Mouse (Mus musculus) heart, embryonic 13.5 days (tissue): ENCODE data around the gene Palm2. TPM values are rescaled to one million over a fixed set of nuclear protein-coding genes. Genes with fewer than 3 reads are reported as not detected.
A peak's percentile ranks its signal among the peaks of the same experiment; 100 is the strongest.

Source experiments
- ATAC-seq: fragments of 200-750 bp; cut with Nextera tagmentation; 2 replicates; pipeline ENCODE4 v1.8.0; 2017; ENCODE audit warnings: moderate TSS enrichment; ENCODE audit not compliant: insufficient number of reproducible peaks, low FRiP score, low TSS enrichment; ENCODE audit errors: extremely low read depth
- H3K27ac ChIP-seq: fragments of 300-500 bp; sonication (generic); replicated peaks from 2 replicates; pipeline ENCODE4 v1.5.1; 2015; ENCODE audit warnings: moderate library complexity, mild to moderate bottlenecking, inconsistent platforms
- H3K27me3 ChIP-seq: fragments of 300-500 bp; sonication (generic); replicated peaks from 2 replicates; pipeline ENCODE4 v1.6.1; 2015; ENCODE audit warnings: mild to moderate bottlenecking, inconsistent platforms
- H3K36me3 ChIP-seq: fragments of 300-500 bp; sonication (generic); 2 replicates; pipeline ENCODE4 v1.6.1; 2015; ENCODE audit warnings: mild to moderate bottlenecking, inconsistent platforms
- H3K4me1 ChIP-seq: fragments of 300-500 bp; sonication (generic); 2 replicates; pipeline ENCODE4 v1.6.1; 2015; ENCODE audit warnings: inconsistent platforms
- H3K4me2 ChIP-seq: fragments of 300-500 bp; sonication (generic); 2 replicates; pipeline ENCODE4 v1.6.1; 2015; ENCODE audit warnings: inconsistent platforms, mild to moderate bottlenecking, moderate library complexity
- H3K4me3 ChIP-seq: fragments of 300-500 bp; sonication (generic); 2 replicates; pipeline ENCODE4 v1.5.1; 2015; ENCODE audit warnings: moderate library complexity, mild to moderate bottlenecking, inconsistent platforms
- H3K9ac ChIP-seq: fragments of 300-500 bp; sonication (generic); 2 replicates; pipeline ENCODE4 v1.6.1; 2015; ENCODE audit warnings: inconsistent platforms, mild to moderate bottlenecking, moderate library complexity
- H3K9me3 ChIP-seq: fragments of 300-500 bp; sonication (generic); 2 replicates; pipeline ENCODE4 v1.6.1; 2016; ENCODE audit warnings: inconsistent platforms
- WGBS: fragments of 180-500 bp; shearing (Covaris S2); methylation state at CpG from one replicate; pipeline ENCODE4 v1.1.7; 2015; ENCODE audit warnings: mixed read lengths; 5-methylcytosine and 5-hydroxymethylcytosine counted together
- polyA plus RNA-seq: library from polyadenylated mRNA; unstranded; fragments of >200 nt; fragmentation: Nextera tagmentation; extraction: Ambion mirVana; gene quantifications from 2 replicates; pipeline ENCODE4 v1.2.1, GENCODE M21; 2015

The Palm2 gene
- polyA plus RNA-seq, 1 experiment from 2014 or later: 22.6 TPM

DNA sequence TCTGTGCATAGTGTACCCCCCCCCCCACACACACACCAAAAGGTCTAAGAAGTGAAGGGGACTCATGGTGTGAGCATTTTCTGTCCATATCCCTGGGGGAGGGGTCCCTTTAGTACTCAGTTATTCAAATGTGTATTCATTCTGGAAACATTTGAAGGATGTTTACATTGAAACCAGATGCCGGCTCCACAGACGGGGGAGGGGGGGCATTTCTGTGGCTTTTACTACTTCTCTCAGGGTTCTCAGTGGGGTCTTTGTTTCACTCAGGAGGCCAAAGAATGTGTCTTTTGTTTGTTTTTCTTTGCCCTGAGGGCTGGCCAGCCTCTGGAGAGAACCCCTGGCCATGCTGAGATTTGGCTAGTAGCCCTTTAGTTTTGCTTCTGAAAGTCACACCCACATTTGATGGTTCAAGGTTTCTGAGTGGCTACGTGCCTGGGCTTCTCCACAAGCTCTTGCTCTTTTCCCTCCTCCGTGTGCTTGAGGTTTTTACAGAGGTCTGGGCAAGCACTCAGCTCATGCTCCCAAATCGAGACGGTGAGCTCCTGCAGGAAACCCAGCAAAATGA is 109.7 kb downstream of the Palm2 start:
- Histone ChIP-seq H3K4me1 (peaks cover 37% of the 10 kb centered on the region), H3K4me2 (peak overlapping the region; percentile 35; the same call in 1 of the 2 replicates), H3K4me3 (no peak overlapping the region), H3K27ac (peak overlapping the region; percentile 70), H3K27me3 (no peaks in the 10 kb centered on the region), H3K9me3 (no peaks in the 10 kb centered on the region), H3K36me3 (no peaks in the 10 kb centered on the region), H3K9ac (0 out of 2 replicates have a peak overlapping the region, but pooled peaks have one; percentile 28)
- WGBS: 24% methylated on average over 6 of the region's 6 CpGs
- ATAC-seq: peak; percentile 43; the same call in 1 of the 2 replicates

DNA sequence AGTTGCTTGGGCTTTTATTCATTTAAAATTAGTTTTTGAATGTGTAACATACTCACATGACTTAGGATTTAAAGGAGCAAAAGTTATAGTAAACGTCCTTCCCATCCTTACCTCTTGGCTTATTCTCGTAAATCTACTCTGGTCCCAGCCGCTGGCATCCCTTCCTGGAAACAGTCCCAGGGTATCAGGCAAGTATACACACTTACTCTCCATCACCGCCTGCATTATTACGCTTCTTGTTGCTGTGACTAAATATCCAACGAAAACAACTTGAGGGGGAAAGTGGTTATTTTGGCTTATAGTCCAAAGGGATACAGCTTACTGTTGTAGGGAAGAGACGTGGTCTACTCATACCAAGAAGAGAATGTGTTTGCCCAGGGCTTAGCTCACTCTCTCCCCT is 113.7 kb downstream of the Palm2 start:
- Histone ChIP-seq H3K9me3 (no peaks in the 10 kb centered on the region), H3K4me2 (no peak overlapping the region), H3K27ac (no peak overlapping the region), H3K27me3 (no peaks in the 10 kb centered on the region), H3K4me1 (peaks cover 41% of the 10 kb centered on the region), H3K4me3 (no peak overlapping the region), H3K36me3 (no peaks in the 10 kb centered on the region), H3K9ac (no peak overlapping the region)
- 76% methylated on average over 7 of the region's 7 CpGs for WGBS
- no peak for ATAC-seq

DNA sequence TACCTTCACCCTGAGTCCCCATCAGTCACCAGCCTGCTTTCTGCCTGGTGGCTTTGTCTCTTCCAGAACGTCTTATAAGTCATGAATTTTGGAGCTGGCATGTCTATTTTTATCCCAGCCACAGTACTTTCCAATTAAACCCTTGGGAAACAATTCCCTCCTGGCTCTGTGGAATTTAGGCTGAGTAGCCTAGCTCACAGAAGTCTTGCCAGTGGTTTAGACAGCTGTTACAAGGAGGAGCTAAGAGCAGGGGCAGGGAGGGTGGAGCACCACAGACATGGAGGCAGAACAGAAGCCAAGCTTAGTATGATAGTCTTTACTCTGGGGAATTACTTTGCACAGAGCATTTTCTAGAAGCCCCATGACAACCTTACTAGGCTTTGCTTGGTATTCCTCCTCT is 116.2 kb downstream of the Palm2 start:
- Histone ChIP-seq H3K36me3 (no peaks in the 10 kb centered on the region), H3K4me2 (no peak overlapping the region), H3K4me1 (peaks cover 30% of the 10 kb centered on the region), H3K4me3 (no peak overlapping the region), H3K27me3 (no peaks in the 10 kb centered on the region), H3K9ac (peak overlapping the region; percentile 5; the same call in 1 of the 2 replicates), H3K27ac (peak overlapping the region; percentile 41), H3K9me3 (no peaks in the 10 kb centered on the region)
- 9% methylated on average over 1 of the region's 1 CpGs for WGBS
- ATAC-seq: no peak

DNA sequence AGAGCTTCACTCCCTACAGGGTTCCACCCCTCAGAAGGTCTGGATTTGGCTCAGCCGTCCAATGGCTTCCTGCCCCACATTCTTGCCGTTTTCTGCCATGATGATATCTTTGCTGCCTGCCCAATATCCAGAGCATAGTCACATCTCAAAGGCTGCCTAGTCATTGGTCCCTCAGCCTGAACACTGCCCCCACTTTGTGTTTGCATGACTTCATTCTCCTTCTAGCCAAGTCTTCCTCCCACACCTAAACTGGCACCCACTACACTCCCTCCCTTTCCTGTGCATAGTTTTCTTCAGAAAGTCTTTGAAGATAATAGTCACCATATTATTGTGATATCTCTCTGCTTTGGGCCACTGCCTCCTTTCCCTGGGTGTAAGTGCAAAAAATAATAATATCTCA is 123.1 kb downstream of the Palm2 start:
- Histone ChIP-seq H3K27ac (peak overlapping the region; percentile 57), H3K4me1 (peaks cover 70% of the 10 kb centered on the region), H3K27me3 (no peaks in the 10 kb centered on the region), H3K36me3 (no peaks in the 10 kb centered on the region), H3K4me2 (no peak overlapping the region), H3K9ac (no peak overlapping the region), H3K9me3 (no peaks in the 10 kb centered on the region), H3K4me3 (no peak overlapping the region)
- no peak for ATAC-seq
- 55% methylated on average over 2 of the region's 2 CpGs for WGBS

DNA sequence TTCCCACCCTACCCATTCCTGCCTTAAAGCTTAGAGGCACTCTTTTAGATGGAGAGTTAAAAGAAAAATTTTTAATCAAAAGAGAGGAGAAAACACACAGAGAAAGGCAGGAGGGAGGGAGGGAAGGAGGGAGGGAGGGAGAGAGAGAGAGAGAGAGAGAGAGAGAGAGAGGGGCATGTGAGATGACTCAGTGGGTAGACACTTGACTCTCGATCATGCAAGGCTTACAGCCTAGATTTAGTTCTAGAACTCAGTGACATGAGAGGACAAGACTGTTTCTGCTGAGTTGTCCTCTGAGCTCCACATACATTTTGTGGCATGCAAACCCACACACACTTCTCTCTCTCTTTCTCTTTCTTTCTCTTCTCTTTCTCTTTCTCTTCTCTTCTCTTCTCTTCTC is 125.4 kb downstream of the Palm2 start:
- Histone ChIP-seq H3K4me3 (no peak overlapping the region), H3K9ac (no peak overlapping the region), H3K27me3 (no peaks in the 10 kb centered on the region), H3K4me1 (peaks cover 79% of the 10 kb centered on the region), H3K27ac (peak overlapping the region; percentile 97), H3K36me3 (no peaks in the 10 kb centered on the region), H3K9me3 (no peaks in the 10 kb centered on the region), H3K4me2 (peak overlapping the region; percentile 60)
- ATAC-seq: no peak
- 40% methylated on average over 1 of the region's 1 CpGs for WGBS

DNA sequence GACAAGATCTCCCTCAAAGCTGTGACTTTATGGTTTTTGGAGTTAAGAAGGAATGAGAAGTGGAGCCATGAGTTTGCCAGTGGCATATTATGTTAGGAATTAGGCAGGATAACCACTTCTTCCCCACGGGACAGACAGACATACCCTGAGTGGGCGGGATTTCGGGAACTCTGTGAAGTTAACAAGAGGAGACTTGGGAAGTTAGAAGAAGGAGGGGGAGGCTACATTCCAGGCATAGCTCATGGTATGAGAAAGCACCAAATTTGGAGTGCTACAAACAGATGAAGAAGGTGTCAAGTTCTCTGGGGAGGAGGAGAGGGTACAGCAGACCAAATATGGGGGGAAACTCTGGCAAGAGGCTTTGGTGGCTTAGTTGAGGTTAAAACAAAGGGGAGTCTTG is 126.0 kb downstream of the Palm2 start:
- ATAC-seq: peak; percentile 65; the same call in 1 of the 2 replicates
- H3K4me3 ChIP-seq: peak overlapping the region; percentile 31
- no peaks in the 10 kb centered on the region for H3K9me3 ChIP-seq
- WGBS: 20% methylated on average over 3 of the region's 3 CpGs
- peak overlapping the region; percentile 97 for H3K27ac ChIP-seq
- H3K9ac ChIP-seq: peak overlapping the region; percentile 74
- H3K27me3 ChIP-seq: no peaks in the 10 kb centered on the region
- H3K36me3 ChIP-seq: no peaks in the 10 kb centered on the region
- peak overlapping the region; percentile 60 for H3K4me2 ChIP-seq
- peaks cover 79% of the 10 kb centered on the region for H3K4me1 ChIP-seq

DNA sequence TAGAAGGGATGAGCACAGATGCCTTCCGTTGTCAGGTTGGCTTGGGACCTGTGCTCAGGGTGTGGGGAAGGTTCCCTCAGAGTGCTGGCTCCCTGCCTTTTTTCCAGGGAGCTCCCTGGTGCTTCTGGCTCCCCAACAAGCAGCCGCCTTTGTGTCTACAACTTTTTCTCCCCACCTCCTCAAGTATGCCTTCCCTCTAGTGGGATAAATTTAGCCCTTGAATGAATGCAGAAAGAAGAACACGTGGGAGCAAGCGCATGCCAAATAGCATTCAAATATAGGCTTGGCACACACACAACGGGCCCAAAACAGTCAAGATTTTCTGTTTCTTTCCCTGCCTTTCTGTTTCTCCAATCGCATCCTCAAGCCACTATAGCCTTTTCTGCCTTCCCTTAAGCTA is 127.0 kb downstream of the Palm2 start:
- peak overlapping the region; percentile 31 for H3K4me3 ChIP-seq
- H3K9ac ChIP-seq: peak overlapping the region; percentile 74
- H3K4me1 ChIP-seq: peaks cover 83% of the 10 kb centered on the region
- no peaks in the 10 kb centered on the region for H3K36me3 ChIP-seq
- peak overlapping the region; percentile 97 for H3K27ac ChIP-seq
- no peak; the same call in 1 of the 2 replicates for ATAC-seq
- peak overlapping the region; percentile 60 for H3K4me2 ChIP-seq
- WGBS: 26% methylated on average over 6 of the region's 6 CpGs
- no peaks in the 10 kb centered on the region for H3K27me3 ChIP-seq
- no peaks in the 10 kb centered on the region for H3K9me3 ChIP-seq

DNA sequence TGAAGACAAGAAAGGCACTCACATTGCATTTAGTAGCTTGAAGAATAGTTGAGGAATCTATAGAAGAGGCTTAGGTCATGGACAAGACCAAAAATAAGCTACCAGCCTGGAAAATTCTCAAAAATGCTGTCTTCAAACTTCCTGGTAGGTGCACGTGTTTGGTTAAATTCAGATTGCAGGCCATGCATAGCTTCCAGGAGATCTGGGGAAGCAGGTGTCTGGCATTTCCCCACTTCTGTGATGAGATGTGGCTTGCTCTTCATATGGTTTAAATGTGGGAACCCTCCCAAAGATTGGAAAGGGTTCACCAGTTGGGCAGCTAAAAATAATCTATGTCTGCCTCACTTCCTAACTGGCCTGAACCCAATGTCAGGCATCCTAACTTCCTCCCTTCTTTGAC is 131.2 kb downstream of the Palm2 start:
- no peak for ATAC-seq
- Histone ChIP-seq H3K9ac (no peak overlapping the region), H3K4me1 (peaks cover 62% of the 10 kb centered on the region), H3K4me3 (no peak overlapping the region), H3K27ac (no peak overlapping the region; the same call in 1 of the 2 replicates), H3K36me3 (no peaks in the 10 kb centered on the region), H3K9me3 (no peaks in the 10 kb centered on the region), H3K27me3 (no peaks in the 10 kb centered on the region), H3K4me2 (no peak overlapping the region)
- 42% methylated on average over 1 of the region's 1 CpGs for WGBS

DNA sequence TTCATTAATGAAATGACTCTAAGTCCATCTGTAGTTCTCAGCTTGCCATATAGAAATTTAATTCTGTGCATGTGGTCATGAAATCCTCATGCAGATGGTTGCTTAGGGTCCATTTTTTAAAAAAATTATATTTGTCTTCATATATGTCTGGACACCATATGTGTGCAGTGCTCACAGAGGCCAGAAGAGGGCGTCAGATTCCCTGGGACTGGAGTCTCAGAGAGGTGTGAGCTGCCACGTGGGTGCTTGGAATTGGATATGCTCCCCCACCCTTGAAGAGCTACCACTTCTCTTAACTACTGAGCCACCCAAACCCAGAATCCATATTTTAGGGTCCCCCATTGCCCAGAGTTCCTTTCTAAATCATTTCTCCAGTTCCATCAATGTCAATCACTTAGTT is 131.8 kb downstream of the Palm2 start:
- Histone ChIP-seq H3K4me3 (no peak overlapping the region), H3K4me1 (peaks cover 62% of the 10 kb centered on the region)
- WGBS: 65% methylated on average over 2 of the region's 2 CpGs

DNA sequence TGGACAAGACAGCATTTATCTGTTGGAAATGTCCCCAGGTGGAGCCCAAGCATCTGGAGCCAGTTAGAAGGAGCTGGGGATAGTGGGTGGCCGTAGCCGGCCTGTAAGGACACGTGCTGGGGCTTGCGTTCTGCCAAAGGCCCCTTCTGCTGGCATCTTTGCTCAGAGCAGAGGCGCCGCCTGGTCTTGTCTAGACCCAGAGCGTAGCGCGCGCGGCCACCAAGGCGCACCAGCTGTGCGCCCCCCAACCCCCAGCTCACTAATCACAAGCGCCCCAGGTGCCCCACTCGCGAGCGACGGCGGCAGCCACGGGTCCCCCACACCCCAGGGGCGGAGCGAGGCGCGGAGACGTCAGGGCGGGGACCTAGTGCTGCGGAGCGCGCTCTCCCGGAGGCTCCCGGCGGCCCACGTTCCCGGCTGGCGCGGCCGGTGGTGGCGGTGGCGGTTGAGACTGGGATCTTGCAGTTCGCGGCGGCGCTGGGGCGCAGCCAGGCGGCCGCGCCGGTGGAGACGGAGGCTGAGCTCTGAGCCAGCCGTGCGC is 133.7 kb downstream of the Palm2 start, which contains the start of gene Pakap:
Gene Pakap (plus strand): TSS at position 514 of the 541 bp plus-strand sequence.
- H3K27ac ChIP-seq: peak within 1 kb of the TSS; percentile 98
- H3K4me3 ChIP-seq: peak within 1 kb of the TSS; percentile 79
- no peaks in the 10 kb centered on the region for H3K27me3 ChIP-seq
- H3K9me3 ChIP-seq: no peaks in the 10 kb centered on the region
- peak within 1 kb of the TSS; percentile 76 for H3K4me2 ChIP-seq
- peaks cover 8% of the 10 kb centered on the region for H3K36me3 ChIP-seq
- peak within 1 kb of the TSS; percentile 98 for H3K9ac ChIP-seq
- peaks cover 67% of the 10 kb centered on the region for H3K4me1 ChIP-seq
- WGBS: under 1% methylated on average over 51 of the region's 51 CpGs
- peak; percentile 52 for ATAC-seq

More for the DNA sequence above, 131.8 kb downstream of the Palm2 start:
- no peaks in the 10 kb centered on the region for H3K27me3 ChIP-seq
- no peak overlapping the region for H3K9ac ChIP-seq
- no peaks in the 10 kb centered on the region for H3K9me3 ChIP-seq
- H3K4me2 ChIP-seq: no peak overlapping the region
- no peak for ATAC-seq
- no peaks in the 10 kb centered on the region for H3K36me3 ChIP-seq
- peak overlapping the region; percentile 98; the same call in 1 of the 2 replicates for H3K27ac ChIP-seq

DNA sequence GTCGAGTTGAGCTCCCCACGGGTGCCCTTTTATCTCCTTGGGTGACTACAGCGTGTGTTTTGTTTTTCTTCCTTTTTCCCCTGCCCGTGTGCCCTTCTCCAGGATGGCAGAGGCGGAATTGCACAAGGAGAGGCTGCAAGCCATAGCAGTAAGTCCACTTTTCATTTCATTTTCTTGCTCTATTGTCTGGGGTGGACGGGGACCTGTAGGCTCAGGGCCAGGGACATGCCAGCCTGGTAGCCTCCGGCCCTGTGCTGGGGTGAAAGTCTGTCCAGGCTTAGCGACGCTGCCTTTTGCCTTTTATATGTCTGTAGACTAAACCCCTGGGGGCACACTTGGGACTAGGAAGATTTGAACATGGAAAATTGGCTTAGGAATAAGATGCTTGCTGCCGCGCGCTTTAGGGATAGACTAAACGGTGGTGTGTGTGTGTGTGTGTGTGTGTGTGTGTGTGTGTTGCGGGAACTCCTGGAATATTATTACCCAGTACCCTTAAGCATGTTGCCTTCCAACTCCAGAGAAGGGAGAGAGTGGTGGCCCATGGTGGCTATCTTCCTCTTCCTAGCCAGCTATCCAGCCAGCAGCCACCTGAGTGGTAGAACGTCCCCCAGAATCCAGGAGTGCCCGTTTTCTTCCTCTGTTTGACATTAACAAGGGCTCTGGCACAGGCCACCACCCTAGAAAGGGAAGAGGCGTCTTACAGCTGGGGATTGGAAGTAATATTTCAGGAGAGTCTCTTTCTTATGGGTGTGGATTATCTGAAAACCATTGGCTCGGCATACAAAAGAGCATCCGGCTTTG is 134.4 kb downstream of the Palm2 start:
- peak overlapping the region; percentile 98 for H3K27ac ChIP-seq
- peaks cover 14% of the 10 kb centered on the region for H3K36me3 ChIP-seq
- peak overlapping the region; percentile 79 for H3K4me3 ChIP-seq
- no peaks in the 10 kb centered on the region for H3K9me3 ChIP-seq
- no peak for ATAC-seq
- H3K27me3 ChIP-seq: no peaks in the 10 kb centered on the region
- 22% methylated on average over 19 of the region's 19 CpGs for WGBS
- peak overlapping the region; percentile 76 for H3K4me2 ChIP-seq
- H3K4me1 ChIP-seq: peaks cover 74% of the 10 kb centered on the region
- peak overlapping the region; percentile 98 for H3K9ac ChIP-seq
